Mouse (Mus musculus): Measurements from ENCODE around the gene Cntfr.

Cntfr gene

GRCm38 (mm10) chr4:41648627-41649026 lies 48.3 kb downstream of the Cntfr start:
- no peak for DNase-seq (ENCODE audit: low spot score in 2 of 2)

DNA sequence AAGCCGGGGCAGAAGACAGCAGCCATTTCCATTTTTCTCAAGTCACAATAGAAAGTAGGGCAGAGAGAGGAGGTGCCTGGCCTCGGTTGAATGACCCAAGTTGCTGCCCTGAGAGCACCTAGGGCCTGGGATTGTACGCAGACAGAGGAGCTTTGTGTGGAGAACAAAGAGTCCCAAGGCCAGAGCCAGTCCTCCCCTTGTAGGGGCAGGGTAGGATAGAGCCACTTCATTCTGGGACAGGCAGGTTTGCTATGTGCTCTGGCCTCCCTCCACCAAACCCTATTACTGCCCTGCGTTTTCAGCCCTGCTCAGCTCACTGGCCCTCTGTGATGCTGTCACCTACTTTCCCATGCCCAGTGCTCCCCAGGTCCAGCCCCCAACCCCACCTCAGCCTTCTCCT lies 48.7 kb downstream of the Cntfr start:
- DNase-seq (ENCODE audit: low spot score in 2 of 2), result no peak

GRCm38 (mm10) chr4:41645488-41645887 lies 51.4 kb downstream of the Cntfr start:
- peak in 1 of 2 experiments; percentile 42 for DNase-seq (ENCODE audit: low spot score in 2 of 2)

DNA sequence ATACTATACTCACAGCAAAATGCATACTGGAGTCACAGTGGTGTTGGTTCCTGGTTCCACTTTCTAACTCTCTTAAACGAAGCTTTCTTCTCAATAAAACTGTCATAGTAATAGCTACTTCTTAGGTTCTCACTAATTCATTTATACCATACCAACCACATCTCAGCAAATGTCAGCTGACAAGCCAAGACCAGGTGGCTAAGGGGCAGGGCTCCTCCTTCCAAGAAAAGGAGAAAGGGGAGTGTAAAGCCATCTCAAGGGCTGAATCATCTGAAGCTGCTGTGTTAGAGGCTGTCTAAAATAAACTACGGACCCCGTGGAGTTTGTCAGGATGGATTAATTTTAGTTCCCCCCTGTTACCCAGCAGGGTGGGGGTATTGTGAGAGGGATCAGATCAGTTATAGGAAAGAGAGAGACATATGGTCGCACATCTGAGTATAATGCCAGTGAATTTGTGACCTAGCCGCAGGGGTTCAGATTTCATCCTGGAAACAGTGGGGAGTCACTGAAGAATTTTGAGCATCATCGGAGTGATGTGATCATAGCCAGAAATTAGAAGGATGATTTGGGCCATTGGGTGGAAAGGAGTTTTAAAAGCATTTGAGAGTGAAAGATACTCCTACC lies 55.6 kb downstream of the Cntfr start:
- DNase-seq (ENCODE audit: low spot score in 2 of 2), result no peak

DNA sequence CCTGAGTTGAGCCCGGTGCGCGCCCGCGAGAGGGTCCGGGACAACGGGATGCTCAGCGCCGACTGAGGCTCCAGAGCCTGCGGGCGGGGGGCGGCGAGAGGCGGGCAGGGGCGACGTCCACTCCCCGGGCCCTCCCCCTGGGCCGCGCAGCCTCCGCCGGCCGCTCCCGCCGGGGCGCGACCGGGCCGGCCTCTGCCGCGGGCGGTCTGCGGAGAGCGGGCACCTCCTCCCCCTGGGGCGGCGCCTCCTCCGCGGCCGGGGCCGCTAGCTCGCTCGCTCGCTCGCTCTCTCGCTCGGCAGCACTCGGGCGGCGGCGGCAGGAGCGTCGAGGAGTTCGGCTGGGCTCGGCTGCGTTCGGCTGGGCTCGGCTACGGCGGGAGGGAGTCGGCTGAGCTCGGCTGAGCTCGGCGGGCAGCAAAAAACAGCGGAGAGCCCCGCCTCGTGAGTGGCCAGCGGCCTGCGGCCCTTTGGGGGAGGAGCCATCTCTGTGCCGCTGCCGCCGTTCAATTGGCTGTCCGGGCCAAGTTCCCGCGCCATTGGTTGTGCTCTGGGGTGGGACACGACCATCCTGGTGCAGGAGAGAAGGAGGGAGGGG lies 56.9 kb downstream of the Cntfr start, which contains the start of gene Enho:
Enho (minus strand) TSS at position 412 of the 595 bp plus-strand sequence.
- DNase-seq (ENCODE audit: low spot score in 2 of 2), result peak; percentile 89 to 93

DNA sequence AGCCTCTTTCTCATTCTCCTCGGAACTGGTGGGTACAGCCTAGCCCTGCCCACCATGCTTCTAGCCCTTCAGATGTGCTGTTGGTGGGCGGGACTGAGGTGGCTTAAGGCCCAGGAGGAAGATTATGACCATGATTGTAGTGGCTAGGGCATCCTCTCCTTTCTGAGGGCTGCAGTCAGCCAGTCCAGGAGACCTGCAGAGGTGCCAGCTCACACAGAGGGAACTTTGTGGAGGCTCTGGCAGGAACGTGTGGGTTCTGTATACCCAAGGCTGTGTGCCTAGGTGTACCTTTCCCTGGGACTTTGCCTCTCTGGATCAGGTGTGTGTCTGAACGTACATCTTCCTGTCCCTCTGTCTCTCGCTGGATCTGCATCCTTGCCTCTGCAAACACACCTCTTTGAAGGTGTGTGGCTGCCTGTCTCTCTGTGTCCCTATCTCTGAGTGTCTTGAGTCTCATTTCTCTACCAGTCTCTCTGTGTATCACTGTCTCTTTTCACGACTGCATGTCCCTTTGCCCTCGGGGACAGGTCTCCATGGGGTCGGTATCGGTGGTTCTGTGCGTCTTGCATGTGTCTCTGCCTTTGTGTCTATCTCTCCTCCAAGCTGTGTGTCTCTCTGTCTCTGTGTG lies 57.6 kb downstream of the Cntfr start:
- no peak for DNase-seq (ENCODE audit: low spot score in 2 of 2)

DNA sequence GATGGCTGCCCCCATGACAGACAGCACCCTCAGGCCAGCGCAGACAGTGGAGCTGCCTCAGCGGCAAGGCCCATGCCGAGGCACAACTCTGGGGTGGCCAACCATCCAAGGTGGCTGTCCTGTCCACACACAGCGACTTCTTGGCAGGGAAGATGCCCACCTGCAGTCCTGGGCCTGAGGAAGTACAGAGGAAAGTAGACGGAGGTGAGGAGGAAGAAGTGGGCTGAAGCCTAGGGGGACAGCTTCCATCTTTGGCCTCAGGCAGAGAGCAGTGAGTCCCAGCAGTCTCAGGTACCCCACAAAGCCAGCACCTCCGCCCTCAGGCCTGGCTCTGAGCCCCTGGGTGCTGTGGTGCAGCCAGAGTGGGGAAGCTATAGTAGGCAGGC lies 58.1 kb downstream of the Cntfr start:
- no peak for DNase-seq (ENCODE audit: low spot score in 2 of 2)

DNA sequence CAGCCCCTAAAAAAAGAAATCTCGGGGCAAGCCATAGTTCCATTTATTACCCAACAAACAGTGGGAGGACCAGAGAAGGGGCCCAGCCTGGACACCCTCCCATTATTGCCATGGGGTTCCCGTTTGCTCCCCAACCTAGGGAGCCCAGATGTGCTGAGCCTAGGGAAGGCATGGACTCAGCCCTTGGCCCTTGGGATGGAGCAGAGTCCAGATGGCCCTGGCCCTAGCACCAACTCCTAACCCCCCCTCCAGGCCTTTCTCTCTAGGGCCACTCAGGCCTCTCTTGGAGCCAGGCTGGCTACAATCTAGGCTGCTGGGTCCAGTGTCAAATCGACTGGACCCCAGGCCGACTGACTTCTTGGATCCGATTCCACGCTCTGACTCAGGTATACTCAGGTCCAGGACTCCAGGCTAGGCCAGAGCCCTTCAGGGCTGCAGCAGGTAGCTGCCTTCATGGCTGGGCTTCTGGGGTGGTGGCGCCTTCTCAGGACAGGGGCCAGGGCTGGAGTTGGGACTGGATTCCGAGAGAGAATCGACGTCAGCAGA lies 58.6 kb downstream of the Cntfr start:
- DNase-seq (ENCODE audit: low spot score in 2 of 2), result no peak

DNA sequence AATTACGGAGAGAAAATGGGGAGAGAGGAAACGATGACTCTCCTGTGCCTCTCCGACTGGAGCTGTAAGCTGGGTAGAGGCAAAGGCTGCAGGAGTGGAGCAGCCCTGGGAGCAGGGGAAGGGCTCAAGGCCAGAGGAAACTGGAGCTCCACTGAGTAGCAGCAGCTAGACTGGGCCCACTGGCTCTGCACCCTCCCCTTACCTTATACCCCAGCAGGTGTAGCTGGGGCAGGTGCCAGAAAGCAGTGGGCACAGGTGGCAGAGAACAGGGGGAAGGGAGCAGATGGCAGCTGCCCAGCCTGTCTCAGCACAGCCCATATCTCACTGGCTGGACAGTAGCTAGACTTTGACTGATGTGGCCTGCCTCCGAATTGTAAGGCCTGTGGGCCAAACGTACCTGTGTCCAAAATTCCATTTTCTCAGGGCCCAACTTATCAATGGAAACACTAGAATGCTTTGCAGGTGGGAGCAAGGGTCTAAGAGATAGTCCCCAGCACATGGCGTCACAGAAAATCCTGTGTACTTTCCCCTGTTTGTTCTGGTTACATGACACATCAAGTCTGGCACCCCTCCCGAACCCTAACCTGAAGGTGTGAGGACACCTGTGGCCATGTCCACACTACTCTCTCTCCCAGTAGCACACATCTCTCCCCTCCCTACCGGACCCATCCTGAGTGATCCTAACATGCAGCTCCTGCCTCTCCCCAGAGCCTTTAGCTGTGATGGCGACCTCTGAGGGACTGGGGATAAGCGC lies 59.8 kb downstream of the Cntfr start:
- DNase-seq (ENCODE audit: low spot score in 2 of 2), result no peak

- DNase-seq (ENCODE audit: low spot score in 2 of 2), result no peak
Observed at GRCm38 (mm10) chr4:41636366-41636765, 60.5 kb downstream of the Cntfr start.

GRCm38 (mm10) chr4:41635906-41636305 lies 61.0 kb downstream of the Cntfr start:
- no peak for DNase-seq (ENCODE audit: low spot score in 2 of 2)

GRCm38 (mm10) chr4:41635224-41635623 lies 61.7 kb downstream of the Cntfr start:
- no peak for DNase-seq (ENCODE audit: low spot score in 2 of 2)

- no peak for DNase-seq (ENCODE audit: low spot score in 2 of 2)
Observed at GRCm38 (mm10) chr4:41634631-41635030, 62.3 kb downstream of the Cntfr start.

GRCm38 (mm10) chr4:41633001-41633400 lies 63.9 kb downstream of the Cntfr start:
- DNase-seq (ENCODE audit: low spot score in 2 of 2), result no peak

DNA sequence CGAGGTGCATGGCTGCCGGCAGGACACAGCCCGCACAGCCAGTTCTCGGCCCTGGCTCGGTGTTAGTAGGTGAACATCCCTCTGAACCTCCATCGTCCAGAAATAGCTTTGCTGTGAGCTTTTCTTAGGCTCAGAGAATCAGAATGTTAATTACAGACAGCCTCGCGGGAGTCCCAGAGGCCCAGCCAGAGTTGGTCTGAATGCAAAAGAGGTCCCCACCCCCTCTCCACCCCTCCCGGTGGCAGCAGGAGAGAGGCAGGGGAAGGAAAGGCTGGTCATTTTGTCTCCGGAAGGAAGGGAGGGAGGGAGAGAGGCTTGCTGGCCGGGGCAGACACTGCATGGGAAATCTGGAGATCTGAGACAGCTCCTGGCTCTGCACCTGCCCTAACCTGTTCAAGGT lies 65.5 kb downstream of the Cntfr start:
- peak in 1 of 2 experiments; percentile 58 for DNase-seq (ENCODE audit: low spot score in 2 of 2)

DNA sequence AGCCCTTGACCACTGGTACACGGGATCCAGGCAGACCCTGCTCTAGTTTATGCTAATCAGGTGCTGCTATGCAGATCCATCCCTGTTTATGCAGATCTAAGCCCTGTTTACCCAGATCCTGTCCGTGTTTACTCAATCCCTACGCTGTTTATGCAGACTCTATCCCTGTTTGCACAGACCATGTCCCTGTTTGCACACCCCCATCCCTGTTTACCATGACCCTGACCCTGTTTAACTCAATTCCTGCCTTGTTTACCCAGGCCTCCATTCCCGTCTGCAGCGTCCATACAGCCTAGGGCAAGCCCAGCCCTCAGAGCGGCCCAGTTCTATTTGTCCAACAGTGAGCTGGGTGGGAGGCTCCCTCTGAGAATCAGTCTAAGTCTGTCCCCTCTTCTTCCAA lies 66.7 kb downstream of the Cntfr start:
- DNase-seq (ENCODE audit: low spot score in 2 of 2), result no peak

DNA sequence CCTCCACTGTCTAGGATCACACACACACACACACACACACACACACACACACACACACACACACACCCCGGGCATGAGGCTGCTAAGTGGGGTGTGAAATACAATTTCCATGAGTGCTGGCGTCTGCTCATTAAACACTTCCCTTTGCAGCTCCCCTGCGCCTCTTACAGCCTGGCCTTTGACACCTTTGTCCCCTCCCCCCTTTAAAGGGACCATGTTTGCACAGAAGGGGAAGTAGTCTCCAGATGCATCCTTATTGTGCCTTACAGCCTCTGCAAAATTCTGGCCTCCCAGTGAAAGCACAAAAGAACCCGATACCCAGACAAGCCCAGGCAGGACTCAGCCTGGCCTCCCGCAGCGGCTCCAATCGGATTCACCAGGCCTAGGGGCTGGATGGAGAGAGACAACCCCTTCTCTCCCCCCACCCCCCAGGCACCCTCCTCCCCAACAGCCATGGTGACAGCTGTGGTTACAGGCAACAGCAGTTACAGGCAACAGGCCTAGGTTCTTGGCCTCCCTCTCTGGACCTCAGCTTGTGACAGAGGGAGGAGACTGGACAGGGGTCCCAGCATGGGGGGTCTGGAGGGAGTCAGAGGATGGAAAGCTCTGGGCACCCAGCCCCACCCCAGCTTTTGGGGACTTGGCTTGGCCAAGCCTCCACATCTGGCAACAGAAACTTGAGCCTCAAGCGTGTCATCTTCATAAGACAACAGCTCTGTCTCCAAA lies 68.5 kb downstream of the Cntfr start:
- DNase-seq (ENCODE audit: low spot score in 2 of 2), result no peak

DNA sequence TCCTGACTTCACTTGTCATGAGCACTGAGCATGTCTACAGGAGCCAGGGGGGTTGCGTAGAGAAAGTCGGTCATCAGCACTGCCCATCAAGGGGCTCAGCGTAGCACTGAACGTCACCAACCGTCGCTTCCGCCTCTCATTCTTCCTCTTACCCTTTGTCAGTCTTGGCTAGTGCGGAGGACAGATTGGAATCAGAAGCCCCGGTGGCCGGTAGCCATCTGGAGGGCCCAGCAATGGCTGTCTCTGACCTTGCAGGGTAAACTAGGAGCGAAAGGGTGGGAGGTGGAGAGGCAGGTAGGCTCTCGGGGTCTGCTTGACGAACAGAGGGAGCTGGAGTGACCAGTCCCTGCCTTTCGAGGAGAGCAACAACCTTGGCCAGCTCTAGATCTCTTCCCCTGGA lies 74.8 kb downstream of the Cntfr start:
- no peak for DNase-seq (ENCODE audit: low spot score in 2 of 2)

DNA sequence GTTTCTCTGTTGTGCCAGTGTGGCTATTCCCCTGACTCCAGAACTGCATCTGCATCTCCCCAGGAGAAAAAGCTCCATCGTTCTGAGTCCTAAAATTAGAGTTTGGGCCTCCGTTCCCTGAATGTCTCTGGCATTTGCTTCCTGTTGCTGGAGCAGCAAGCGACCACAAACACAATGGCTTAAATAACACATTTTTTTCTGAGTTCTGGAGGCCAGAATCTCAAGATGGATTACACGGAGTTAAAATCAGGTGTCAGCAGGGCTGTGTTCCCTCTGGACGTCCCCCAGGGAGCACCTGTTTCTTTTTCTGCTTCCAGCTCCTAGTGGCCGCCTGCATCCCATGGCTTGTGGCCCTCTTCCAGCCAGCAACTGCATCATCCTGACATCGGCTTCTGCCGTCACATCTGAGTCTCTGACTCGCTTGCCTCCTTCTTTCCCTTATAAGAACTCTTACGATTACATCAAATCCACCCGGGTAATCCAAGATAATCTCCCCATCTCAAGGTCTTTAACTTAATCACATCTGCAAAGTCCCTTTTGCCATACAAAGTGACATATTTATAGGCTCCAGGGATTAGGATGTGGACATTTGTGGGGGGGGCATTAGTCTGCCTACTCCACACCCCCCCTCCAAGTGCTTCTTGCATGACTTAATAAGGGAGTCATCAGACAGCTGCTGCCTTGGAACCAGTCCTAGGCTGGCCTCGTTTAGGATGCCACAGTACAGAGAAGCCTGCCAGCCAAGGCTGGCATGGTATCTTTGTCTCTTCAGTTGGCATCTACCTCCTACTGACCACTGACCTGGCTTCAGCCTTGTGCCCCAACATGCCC lies 77.8 kb downstream of the Cntfr start:
- no peak for DNase-seq (ENCODE audit: low spot score in 2 of 2)

Data from frontal cortex, postnatal 10 days (tissue).